Mouse (Mus musculus) stomach, postnatal 0 days (tissue): ENCODE data around the gene Clic4. TPM values are rescaled to one million over a fixed set of nuclear protein-coding genes. Genes with fewer than 3 reads are reported as not detected.

Experiments
- ATAC-seq: fragments of 200-750 bp; cut with Nextera tagmentation; 2 replicates; pipeline ENCODE4 v1.8.0; 2017; ENCODE audit not compliant: low FRiP score, low TSS enrichment
- DNase-seq: peaks from one replicate; pipeline ENCODE4 v3.0.0-alpha.2; 2016; ENCODE audit warnings: low spot score
- H3K27ac ChIP-seq: fragments of 300-500 bp; sonication (generic); replicated peaks from 2 replicates; pipeline ENCODE4 v1.5.1; 2014; ENCODE audit warnings: mild to moderate bottlenecking, control low read depth
- H3K27me3 ChIP-seq: fragments of 300-500 bp; sonication (generic); 2 replicates; pipeline ENCODE4 v1.6.1; 2014; ENCODE audit warnings: low read length; ENCODE audit not compliant: control insufficient read depth, insufficient read depth
- H3K36me3 ChIP-seq: fragments of 300-500 bp; sonication (generic); 2 replicates; pipeline ENCODE4 v1.6.1; 2014; ENCODE audit warnings: low read length, mixed read lengths; ENCODE audit not compliant: control insufficient read depth, insufficient read depth
- H3K4me1 ChIP-seq: fragments of 300-500 bp; sonication (generic); replicated peaks from 2 replicates; pipeline ENCODE4 v1.6.1; 2014; ENCODE audit warnings: antibody characterized with exemption; ENCODE audit not compliant: control insufficient read depth, insufficient read depth
- H3K4me2 ChIP-seq: fragments of 300-500 bp; sonication (generic); replicated peaks from 2 replicates; pipeline ENCODE4 v1.6.1; 2014; ENCODE audit warnings: low read depth, mild to moderate bottlenecking, control low read depth, moderate library complexity
- H3K4me3 ChIP-seq: fragments of 300-500 bp; sonication (generic); 2 replicates; pipeline ENCODE4 v1.5.1; 2014; ENCODE audit warnings: low read depth, low read length, control low read depth
- H3K9ac ChIP-seq: fragments of 300-500 bp; sonication (generic); 2 replicates; pipeline ENCODE4 v1.6.1; 2014; ENCODE audit warnings: mild to moderate bottlenecking, low read length, control low read depth, mixed read lengths
- H3K9me3 ChIP-seq: fragments of 300-500 bp; sonication (generic); 2 replicates; pipeline ENCODE4 v1.6.1; 2016; ENCODE audit warnings: low read length; ENCODE audit not compliant: control insufficient read depth
- CTCF ChIP-seq: IDR thresholded peaks from 2 replicates; pipeline ENCODE4 v1.5.1; 2016; ENCODE audit warnings: antibody characterized with exemption, low read depth, mild to moderate bottlenecking, moderate library complexity
- EP300 ChIP-seq: optimal IDR thresholded peaks from 2 replicates; pipeline ENCODE3; 2016; ENCODE audit warnings: antibody characterized with exemption
- WGBS: fragments of 180-500 bp; shearing (Covaris S2); extraction: QIAGEN DNeasy Blood & Tissue Kit; methylation state at CpG from one replicate; pipeline ENCODE4 v1.1.7; 2014; 5-methylcytosine and 5-hydroxymethylcytosine counted together
- polyA plus RNA-seq: library from polyadenylated mRNA; unstranded; fragments of >200 nt; fragmentation: Nextera tagmentation; extraction: Ambion mirVana; gene quantifications from 2 replicates; pipeline ENCODE4 v1.2.1, GENCODE M21; 2015

Clic4 gene
- polyA plus RNA-seq, 1 experiment from 2014 or later = 73.6 TPM

- TF ChIP-seq EP300 (no peak), CTCF (no peak)
- H3K9ac ChIP-seq = no peak overlapping the region
- H3K9me3 ChIP-seq = no peaks in the 10 kb centered on the region
- no peak overlapping the region for H3K4me3 ChIP-seq
- H3K27me3 ChIP-seq = no peaks in the 10 kb centered on the region
- WGBS = 42% methylated on average over 4 of the region's 4 CpGs
- H3K4me2 ChIP-seq = no peak overlapping the region
- H3K4me1 ChIP-seq = no peaks in the 10 kb centered on the region; the same call in 1 of the 2 replicates
- peak; percentile 62 for DNase-seq
- ATAC-seq = peak; percentile 50; the same call in 1 of the 2 replicates
- no peak overlapping the region; the same call in 1 of the 2 replicates for H3K27ac ChIP-seq
- no peaks in the 10 kb centered on the region for H3K36me3 ChIP-seq
Observed at GRCm38 (mm10) chr4:135306533-135306932, 33.9 kb upstream of the Clic4 start.

DNA sequence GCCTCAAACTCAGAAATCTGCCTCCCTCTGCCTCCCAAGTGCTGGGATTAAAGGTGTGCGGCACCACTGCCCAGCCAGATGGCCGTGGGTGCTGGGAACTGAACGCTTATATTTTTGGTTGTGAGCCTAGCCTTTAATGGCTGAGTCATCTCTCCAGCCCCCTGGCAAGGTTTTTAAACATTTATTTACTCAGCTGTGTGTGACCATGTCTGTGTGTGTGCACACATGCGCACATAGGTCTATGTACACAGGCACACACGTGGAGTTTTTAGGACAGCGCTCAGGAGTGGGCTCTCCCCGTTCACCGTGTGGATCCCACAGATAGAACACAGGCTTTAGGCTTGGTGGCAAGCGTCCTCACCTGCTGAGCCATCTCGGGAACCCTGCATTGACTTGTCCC, 29.6 kb upstream of the Clic4 start:
- no peak overlapping the region for H3K4me3 ChIP-seq
- no peak overlapping the region for H3K9ac ChIP-seq
- no peak overlapping the region for H3K27ac ChIP-seq
- H3K9me3 ChIP-seq = no peaks in the 10 kb centered on the region
- TF ChIP-seq CTCF (no peak), EP300 (no peak)
- ATAC-seq = peak; percentile 50; the same call in 1 of the 2 replicates
- 57% methylated on average over 10 of the region's 10 CpGs for WGBS
- H3K4me2 ChIP-seq = no peak overlapping the region
- DNase-seq = peak; percentile 41
- H3K4me1 ChIP-seq = no peaks in the 10 kb centered on the region; the same call in 1 of the 2 replicates
- H3K27me3 ChIP-seq = no peaks in the 10 kb centered on the region
- H3K36me3 ChIP-seq = no peaks in the 10 kb centered on the region

DNA sequence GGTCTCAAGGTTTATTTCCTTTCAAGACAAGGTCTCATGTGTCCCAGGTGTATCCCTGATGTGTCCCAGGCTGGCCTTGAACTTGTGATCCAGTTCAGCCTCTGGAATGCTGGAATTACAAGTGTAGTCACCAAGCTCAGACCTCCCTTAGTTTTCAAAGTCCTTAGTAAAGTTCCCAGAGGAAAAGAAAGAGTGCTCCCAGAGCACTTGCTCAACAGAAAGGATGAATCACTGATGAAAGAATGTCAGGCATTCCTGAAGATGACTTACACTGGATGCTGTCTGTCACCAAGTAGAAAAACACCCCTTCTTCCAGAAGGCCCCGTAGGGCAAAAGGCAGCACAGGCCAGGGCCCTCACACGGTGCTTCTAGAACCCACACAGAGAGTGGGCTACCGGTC, 28.6 kb upstream of the Clic4 start:
- no peaks in the 10 kb centered on the region for H3K36me3 ChIP-seq
- H3K4me2 ChIP-seq = no peak overlapping the region
- no peaks in the 10 kb centered on the region for H3K9me3 ChIP-seq
- H3K9ac ChIP-seq = no peak overlapping the region
- H3K27ac ChIP-seq = no peak overlapping the region
- ATAC-seq (no peak), DNase-seq (no peak)
- no peak overlapping the region for H3K4me3 ChIP-seq
- WGBS = 58% methylated on average over 3 of the region's 3 CpGs
- TF ChIP-seq CTCF (no peak), EP300 (no peak)
- no peaks in the 10 kb centered on the region; the same call in 1 of the 2 replicates for H3K4me1 ChIP-seq
- H3K27me3 ChIP-seq = no peaks in the 10 kb centered on the region

GRCm38 (mm10) chr4:135300248-135301041, 27.8 kb upstream of the Clic4 start:
- Histone ChIP-seq H3K4me3 (no peak overlapping the region), H3K27me3 (no peaks in the 10 kb centered on the region), H3K4me2 (no peak overlapping the region), H3K4me1 (no peaks in the 10 kb centered on the region; the same call in 1 of the 2 replicates), H3K36me3 (no peaks in the 10 kb centered on the region), H3K9ac (no peak overlapping the region), H3K27ac (no peak overlapping the region), H3K9me3 (no peaks in the 10 kb centered on the region)
- WGBS = 90% methylated on average over 26 of the region's 26 CpGs
- TF ChIP-seq EP300 = no peak
- TF ChIP-seq CTCF = no peak
- DNase-seq (no peak), ATAC-seq (no peak)

DNA sequence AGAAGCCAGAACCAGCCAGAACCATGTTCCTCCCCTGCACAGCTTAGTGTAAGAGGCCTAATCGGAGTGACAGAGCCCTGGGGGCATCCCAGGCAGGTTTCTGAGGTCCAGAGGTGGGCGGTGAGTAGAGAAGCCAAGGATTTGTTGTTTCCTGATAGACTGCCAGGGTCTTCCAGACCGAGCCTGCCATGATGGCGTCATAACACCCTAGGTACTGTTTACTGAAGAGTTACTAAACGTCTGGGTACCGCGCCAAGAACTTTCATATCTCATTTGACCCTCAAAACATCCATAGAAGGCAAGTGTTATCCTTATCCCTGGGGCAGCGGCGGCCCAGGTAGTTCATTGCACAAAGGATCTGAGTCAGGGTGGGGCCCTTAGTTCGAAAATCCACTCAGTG, 26.1 kb upstream of the Clic4 start:
- no peak for TF ChIP-seq CTCF
- Histone ChIP-seq H3K36me3 (no peaks in the 10 kb centered on the region), H3K9me3 (no peaks in the 10 kb centered on the region), H3K27me3 (no peaks in the 10 kb centered on the region), H3K27ac (peak overlapping the region; percentile 53), H3K9ac (no peak overlapping the region), H3K4me3 (no peak overlapping the region), H3K4me1 (no peaks in the 10 kb centered on the region; the same call in 1 of the 2 replicates), H3K4me2 (no peak overlapping the region)
- WGBS = 46% methylated on average over 10 of the region's 10 CpGs
- DNase-seq = peak; percentile 46
- 0 out of 2 replicates have a peak, but pooled peaks have one; percentile 23 for ATAC-seq

- Histone ChIP-seq H3K27me3 (no peaks in the 10 kb centered on the region), H3K4me2 (no peak overlapping the region), H3K36me3 (no peaks in the 10 kb centered on the region), H3K9me3 (no peaks in the 10 kb centered on the region), H3K4me1 (no peaks in the 10 kb centered on the region; the same call in 1 of the 2 replicates), H3K4me3 (no peak overlapping the region), H3K27ac (peak overlapping the region; percentile 53), H3K9ac (0 out of 2 replicates have a peak overlapping the region, but pooled peaks have one; percentile 23)
- ATAC-seq = peak; percentile 37
- TF ChIP-seq CTCF = no peak
- TF ChIP-seq EP300 = no peak
- 66% methylated on average over 13 of the region's 15 CpGs for WGBS
- DNase-seq = peak; percentile 58
Observed at GRCm38 (mm10) chr4:135297931-135298546, 25.4 kb upstream of the Clic4 start.
